Comparison of ENCODE assay signal across 23 mouse cellular contexts in the genomic region with DNA sequence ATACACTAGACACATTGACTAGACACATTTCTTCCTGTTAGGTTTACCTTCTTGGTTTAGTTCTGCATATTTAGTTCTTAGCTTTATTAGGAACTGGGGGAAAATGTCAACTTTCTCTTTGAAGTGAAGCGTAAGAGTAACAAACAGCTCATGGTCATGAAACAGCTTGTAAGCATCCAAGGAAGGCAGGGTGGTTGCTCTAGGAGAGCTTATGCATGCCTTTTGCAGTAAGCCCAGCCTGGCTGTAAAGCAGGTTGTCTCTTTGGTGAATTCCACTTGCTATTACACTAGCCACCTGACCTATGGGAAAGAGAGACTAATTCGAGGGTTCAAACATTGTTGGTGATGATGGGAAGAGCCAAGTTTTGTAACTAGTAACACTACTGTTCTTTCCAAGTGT.
DNase-seq lines count a peak whose midpoint lies in the region; ATAC-seq lines count a peak whose summit lies in the region.
"Had no signal": no experiment of that assay in that cellular context is flagged by ENCODE, and none has a peak within 500 bp of the region (broad histone marks: within the 10 kb centered on the region; RNA-seq: fewer than 3 reads in every experiment).

No protein-coding gene starts in this region.

- no peak overlapping the region for H3K4me2 ChIP-seq in heart, embryonic 12.5 days
- no peak overlapping the region for H3K4me2 ChIP-seq in heart, embryonic 16.5 days (ENCODE audit: low read depth, low read length)
- H3K4me2 ChIP-seq: forebrain, embryonic 15.5 days; hindbrain, embryonic 12.5 days had no signal

- ATAC-seq in heart, embryonic 12.5 days (ENCODE audit: insufficient number of reproducible peaks, low FRiP score) = no peak
- ATAC-seq in heart, embryonic 16.5 days (replicated peaks; ENCODE audit: extremely low read depth, insufficient read depth, low FRiP score) = no peak
- ATAC-seq: CD4-positive, CD25-positive, alpha-beta regulatory T cell, adult 4 months; forebrain, embryonic 15.5 days; hindbrain, embryonic 16.5 days; inflammation-experienced regulatory T-cells, adult 6 months; intestine, postnatal 0 days had no signal

- H3K9me3 ChIP-seq in heart, embryonic 12.5 days (replicated peaks) = no peaks in the 10 kb centered on the region
- no peaks in the 10 kb centered on the region for H3K9me3 ChIP-seq in heart, embryonic 16.5 days (replicated peaks; ENCODE audit: control insufficient read depth, low read length)
- H3K9me3 ChIP-seq: forebrain, embryonic 15.5 days; G1E; hindbrain, embryonic 12.5 days had no signal

- no peaks in the 10 kb centered on the region for H3K36me3 ChIP-seq in heart, embryonic 12.5 days
- H3K36me3 ChIP-seq in heart, embryonic 16.5 days (ENCODE audit: control insufficient read depth, insufficient read depth) = no peaks in the 10 kb centered on the region
- H3K36me3 ChIP-seq: forebrain, embryonic 15.5 days; G1E; hindbrain, embryonic 12.5 days had no signal

- peaks cover 46% of the 10 kb centered on the region for H3K4me1 ChIP-seq in heart, embryonic 12.5 days (replicated peaks)
- H3K4me1 ChIP-seq in heart, embryonic 16.5 days (ENCODE audit: control insufficient read depth, insufficient read depth, low read length) = peaks cover 26% of the 10 kb centered on the region
- H3K4me1 ChIP-seq: forebrain, embryonic 15.5 days; hindbrain, embryonic 12.5 days had no signal

- no peaks in the 10 kb centered on the region for H3K27me3 ChIP-seq in heart, embryonic 12.5 days (replicated peaks)
- no peaks in the 10 kb centered on the region for H3K27me3 ChIP-seq in heart, embryonic 16.5 days (ENCODE audit: control insufficient read depth, insufficient read depth, low read length)
- H3K27me3 ChIP-seq: forebrain, embryonic 15.5 days; hindbrain, embryonic 12.5 days had no signal

- H3K4me3 ChIP-seq in heart, embryonic 12.5 days = no peak overlapping the region
- no peak overlapping the region for H3K4me3 ChIP-seq in heart, embryonic 16.5 days (ENCODE audit: low read length)
- H3K4me3 ChIP-seq: forebrain, embryonic 15.5 days; hindbrain, embryonic 12.5 days had no signal

- peak overlapping the region; percentile 15 for H3K27ac ChIP-seq in heart, embryonic 12.5 days (ENCODE audit: poor library complexity, severe bottlenecking)
- peak overlapping the region; percentile 58 for H3K27ac ChIP-seq in heart, embryonic 16.5 days (ENCODE audit: low read length)
- H3K27ac ChIP-seq: forebrain, embryonic 15.5 days; hindbrain, embryonic 12.5 days had no signal

- H3K9ac ChIP-seq in heart, embryonic 12.5 days = no peak overlapping the region
- no peak overlapping the region for H3K9ac ChIP-seq in heart, embryonic 16.5 days (ENCODE audit: low read length)
- H3K9ac ChIP-seq: forebrain, embryonic 15.5 days; hindbrain, embryonic 12.5 days had no signal

- 65% methylated on average over 2 of the region's 2 CpGs for WGBS in heart, embryonic 12.5 days
- 58% methylated on average over 2 of the region's 2 CpGs for WGBS in heart, embryonic 16.5 days

- intact Hi-C loops in heart, postnatal 36 days (cut with DNase I) = no loop called here

- DNase-seq in heart, postnatal 36 days = no peak
- DNase-seq in heart, adult 18-20 months = no peak
- peak; percentile 50 for DNase-seq in 3T3-L1 (ENCODE audit: low read depth, low spot score)
- DNase-seq in Muller cell, postnatal 12 days (ENCODE audit: inconsistent ontology term) = peak; percentile 47
- no peak for DNase-seq in layer of hippocampus, adult 9-11 months
- DNase-seq in spleen, adult 12 weeks (ENCODE audit: low spot score) = no peak
- DNase-seq: adrenal gland, adult 8-10 months; adrenal gland, postnatal 36 days; B cell, adult 2 months; cerebellum, adult 2 months; cerebellum, postnatal 10 days; gastrocnemius, postnatal 25 days; heart, postnatal 4 days; kidney, adult 8-10 months had no signal

Comparison
In these comparisons a context has a peak if more than half of its experiments do, and no peak if none do; other contexts are left out.
1. DNase-seq: peak in 3T3-L1 (single experiment) and Muller cell, postnatal 12 days (single experiment); none in heart, postnatal 36 days (0 of 2), heart, adult 18-20 months (0 of 2), layer of hippocampus, adult 9-11 months (single experiment) and spleen, adult 12 weeks (single experiment).